Mouse (Mus musculus) embryo, embryonic 10 days (tissue): Measurements from ENCODE around the gene Cdk4.

ENCODE experiments used
- DNase-seq: peaks from one replicate; pipeline ENCODE4 v3.0.0-alpha.2; 2015; ENCODE audit warnings: low spot score

Cdk4 gene

DNA sequence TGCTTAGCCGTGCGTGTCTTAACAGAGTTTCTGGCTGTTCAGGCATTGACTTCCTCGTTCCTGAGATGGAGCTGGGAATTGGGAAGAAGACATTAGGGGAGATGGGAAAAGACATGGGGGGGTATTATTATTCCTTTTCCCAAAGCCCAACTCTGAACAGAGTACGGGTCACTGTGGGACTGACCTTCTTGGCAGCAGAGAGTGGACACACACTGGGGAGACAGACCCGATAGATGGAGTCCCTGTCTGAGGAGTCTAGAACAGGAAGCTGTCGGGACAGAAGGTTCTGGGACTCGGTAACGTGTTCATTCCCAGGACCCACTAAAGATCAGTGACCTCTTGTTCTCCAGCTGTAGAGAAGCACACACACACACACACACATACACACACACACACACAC is 12.3 kb downstream of the Cdk4 start:
- no peak for DNase-seq

DNA sequence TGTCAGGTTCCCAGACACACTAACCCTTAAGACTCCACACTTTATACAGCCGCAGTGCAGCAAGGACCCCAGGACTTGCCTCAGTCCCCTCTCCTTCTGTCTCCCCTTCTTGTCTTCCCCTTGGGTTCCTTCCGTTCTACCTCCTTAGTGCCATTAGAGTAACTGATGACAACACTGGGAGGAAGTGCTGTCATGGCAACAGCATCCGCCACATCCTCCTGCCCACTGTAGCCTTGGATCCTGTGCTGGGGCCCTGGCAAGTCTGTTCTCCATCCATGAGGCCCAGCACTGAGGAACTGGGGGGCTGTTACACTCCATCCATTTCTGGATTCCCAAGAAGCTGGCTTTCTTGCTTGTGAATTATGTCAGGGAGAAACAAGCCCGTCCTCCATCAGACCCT is 12.7 kb downstream of the Cdk4 start:
- DNase-seq, result no peak

GRCm38 (mm10) chr10:127077515-127077914 is 14.2 kb downstream of the Cdk4 start:
- no peak for DNase-seq

DNA sequence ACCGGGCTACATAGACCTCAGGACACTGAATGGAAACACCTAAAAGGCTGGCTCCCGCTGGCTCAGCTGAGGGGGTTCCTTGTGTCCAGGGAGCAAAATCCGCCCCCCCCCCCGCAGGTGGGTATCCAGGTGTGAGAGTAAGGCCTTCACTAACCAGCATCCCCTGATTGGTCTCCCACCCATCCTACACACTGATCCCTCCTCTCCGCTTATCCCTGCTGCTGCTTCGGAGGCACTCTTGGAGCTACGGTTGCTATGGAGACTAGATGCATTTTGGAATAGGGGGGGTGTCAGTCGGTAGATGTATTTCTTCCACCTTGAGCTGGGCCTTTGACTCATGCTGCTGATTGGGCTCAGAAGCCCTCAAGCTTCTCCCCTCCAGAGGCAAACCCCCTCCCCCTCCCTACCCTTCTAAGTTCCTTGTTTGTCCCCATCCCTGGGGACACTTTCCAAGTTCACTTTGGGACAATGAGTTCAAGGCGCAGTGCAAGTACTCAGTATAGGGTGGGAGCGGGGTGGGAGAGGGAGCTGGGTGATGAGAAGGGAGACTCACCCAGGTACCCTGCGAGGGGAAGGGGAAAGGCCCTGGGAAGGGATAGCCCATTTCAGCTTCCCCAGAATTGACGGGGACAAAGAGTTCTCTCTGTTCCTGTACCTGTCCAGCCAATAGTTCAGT is 14.8 kb downstream of the Cdk4 start:
- no peak for DNase-seq

DNA sequence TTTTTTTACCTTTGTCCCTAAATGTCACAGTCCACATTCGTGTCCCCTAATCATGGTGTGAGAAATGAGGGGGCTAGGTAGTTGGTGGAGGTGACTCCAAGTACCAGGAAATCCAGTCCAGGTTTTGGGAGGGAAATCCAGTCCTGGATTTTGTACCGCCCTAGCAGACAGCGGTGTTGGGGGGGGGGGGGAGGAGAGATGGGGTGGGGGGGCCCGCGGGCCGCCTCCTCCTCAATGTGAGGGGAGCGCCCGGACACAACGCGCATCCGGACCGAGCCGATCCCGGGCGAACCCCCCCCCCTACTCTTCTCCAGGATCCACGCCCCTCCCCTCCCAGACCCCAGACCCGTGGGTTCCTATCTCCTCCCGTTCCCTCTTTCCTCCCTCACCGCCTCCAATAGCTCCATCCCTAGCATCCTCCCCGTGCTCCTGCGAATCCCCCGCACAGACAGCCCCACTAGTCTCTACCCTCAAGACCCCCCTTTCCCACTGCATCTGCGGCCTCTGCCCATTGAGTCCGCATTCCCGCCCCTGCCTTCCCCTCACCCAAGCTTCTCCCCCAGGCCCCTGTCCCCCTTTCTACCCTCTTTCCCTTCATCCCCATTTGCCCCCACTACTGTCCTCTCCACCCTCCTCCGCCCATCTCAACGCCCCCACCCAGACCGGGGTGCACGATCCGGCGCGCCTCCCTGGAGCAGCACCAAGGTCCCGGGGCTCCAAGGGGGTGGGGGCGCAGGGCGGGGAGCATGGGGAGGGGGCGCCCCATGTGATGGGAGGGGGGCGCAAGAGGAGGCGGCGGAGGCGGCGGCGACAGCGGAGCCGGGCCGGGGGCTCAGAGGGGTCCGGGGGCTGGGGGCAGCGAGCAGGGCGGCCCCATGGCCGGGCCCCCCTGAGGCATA is 15.6 kb downstream of the Cdk4 start:
- DNase-seq, result peak; percentile 64

DNA sequence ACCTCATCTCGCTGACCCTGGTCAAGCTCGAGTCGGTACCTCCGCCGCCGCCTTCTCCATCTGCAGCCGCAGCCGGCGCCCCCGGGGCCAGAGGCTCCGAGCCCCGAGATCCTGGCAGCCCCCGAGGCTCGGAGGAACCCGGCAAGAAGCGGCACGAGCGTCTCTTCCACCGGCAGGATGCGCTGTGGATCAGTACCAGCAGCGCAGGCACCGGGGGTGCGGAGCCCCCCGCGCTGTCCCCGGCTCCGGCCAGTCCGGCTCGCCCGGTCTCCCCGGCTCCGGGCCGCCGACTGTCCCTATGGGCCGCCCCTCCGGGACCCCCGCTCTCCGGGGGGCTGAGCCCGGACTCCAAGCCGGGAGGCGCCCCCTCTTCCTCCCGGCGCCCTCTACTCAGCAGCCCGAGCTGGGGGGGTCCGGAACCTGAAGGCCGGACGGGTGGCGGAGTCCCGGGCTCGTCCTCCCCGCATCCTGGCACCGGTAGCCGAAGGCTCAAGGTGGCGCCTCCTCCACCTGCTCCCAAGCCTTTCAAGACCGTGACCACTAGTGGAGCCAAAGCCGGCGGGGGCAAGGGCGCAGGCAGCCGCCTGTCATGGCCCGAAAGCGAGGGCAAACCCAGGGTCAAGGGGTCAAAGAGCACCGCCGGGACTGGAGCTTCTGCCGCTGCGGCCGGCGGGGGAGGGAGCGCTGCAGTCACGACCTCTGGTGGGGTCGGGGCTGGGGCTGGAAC is 16.5 kb downstream of the Cdk4 start:
- peak; percentile 63 for DNase-seq

GRCm38 (mm10) chr10:127080901-127081780 is 17.8 kb downstream of the Cdk4 start:
- DNase-seq, result no peak

GRCm38 (mm10) chr10:127081996-127082620 is 18.8 kb downstream of the Cdk4 start:
- peak; percentile 66 for DNase-seq

GRCm38 (mm10) chr10:127083292-127083914 is 20.1 kb downstream of the Cdk4 start:
- DNase-seq, result no peak

DNA sequence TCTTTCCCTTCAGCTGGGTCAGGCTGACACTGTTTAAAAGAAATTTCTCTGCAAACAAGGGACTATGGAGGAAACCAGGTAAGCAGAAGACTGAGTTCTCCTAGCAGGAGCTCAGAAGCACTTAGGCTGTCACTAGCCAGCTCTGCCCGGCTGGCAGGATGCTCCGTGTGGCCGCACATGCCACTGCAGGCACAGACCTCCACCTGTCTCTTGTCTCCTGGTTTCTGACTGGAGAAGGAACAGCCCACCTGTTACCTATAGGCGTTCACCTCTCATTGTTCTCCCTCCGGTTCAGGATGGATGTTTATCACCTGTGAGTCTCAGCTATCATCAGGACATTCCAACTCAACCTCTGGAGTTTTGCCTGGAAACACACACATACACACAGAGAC is 20.6 kb downstream of the Cdk4 start:
- DNase-seq, result no peak

GRCm38 (mm10) chr10:127085052-127085451 is 21.7 kb downstream of the Cdk4 start:
- no peak for DNase-seq

- DNase-seq, result no peak
These were observed 22.3 kb downstream of the Cdk4 start for GRCm38 (mm10) chr10:127085633-127086032.

DNA sequence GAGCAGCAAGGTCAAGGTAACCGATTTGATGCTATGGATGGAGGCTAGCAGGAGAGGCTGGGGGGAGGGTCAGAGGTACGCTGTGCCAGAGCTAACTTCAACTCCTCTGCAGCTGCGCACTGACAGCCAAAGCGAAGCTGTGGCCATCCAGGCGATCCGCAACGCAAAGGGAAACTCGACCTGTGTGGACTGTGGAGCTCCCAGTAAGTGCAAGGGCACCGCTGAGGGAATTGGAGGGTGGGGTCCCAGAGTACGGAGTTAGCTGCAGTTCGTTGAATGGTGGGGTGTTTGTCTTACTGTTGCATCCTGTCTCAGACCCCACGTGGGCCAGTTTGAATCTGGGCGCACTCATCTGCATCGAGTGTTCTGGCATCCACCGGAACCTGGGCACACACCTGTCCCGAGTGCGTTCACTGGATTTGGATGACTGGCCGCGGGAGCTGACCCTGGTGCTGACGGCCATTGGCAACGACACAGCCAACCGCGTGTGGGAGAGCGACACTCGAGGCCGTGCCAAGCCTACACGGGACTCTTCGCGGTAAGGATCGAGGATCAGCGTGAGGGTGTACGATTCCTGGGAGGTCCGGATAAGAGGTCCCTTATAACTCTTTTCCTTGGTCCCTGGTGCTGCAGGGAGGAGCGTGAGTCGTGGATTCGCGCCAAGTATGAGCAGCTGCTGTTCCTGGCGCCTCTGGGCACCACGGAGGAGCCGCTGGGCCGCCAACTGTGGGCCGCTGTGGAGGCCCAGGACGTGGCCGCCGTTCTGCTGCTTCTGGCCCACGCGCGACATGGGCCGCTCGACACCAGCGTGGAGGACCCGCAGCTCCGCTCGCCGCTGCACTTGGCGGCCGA is 27.5 kb downstream of the Cdk4 start:
- DNase-seq, result peak; percentile 65

- no peak for DNase-seq
These were observed 28.4 kb downstream of the Cdk4 start for GRCm38 (mm10) chr10:127091507-127092396.

DNA sequence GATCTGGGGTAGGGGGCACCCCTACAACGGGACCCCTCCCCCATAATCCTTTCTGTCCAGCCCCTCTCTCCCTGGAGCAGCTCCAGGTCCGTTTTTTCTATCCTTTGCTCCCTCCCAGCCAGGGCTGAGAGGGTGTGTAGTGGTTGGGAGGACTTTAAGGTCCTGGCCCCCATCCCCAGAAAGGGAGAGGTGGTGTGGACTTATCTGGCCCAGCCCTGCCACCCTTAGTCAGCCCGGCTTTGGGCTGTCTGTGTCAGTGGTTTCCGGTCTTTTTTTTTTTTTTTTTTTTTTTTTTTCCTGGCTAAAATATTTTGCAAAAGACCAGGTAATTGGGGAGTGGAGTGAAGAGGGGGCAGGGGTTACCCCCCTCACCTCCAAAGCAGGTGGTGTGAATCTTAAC is 29.4 kb downstream of the Cdk4 start:
- no peak for DNase-seq

DNA sequence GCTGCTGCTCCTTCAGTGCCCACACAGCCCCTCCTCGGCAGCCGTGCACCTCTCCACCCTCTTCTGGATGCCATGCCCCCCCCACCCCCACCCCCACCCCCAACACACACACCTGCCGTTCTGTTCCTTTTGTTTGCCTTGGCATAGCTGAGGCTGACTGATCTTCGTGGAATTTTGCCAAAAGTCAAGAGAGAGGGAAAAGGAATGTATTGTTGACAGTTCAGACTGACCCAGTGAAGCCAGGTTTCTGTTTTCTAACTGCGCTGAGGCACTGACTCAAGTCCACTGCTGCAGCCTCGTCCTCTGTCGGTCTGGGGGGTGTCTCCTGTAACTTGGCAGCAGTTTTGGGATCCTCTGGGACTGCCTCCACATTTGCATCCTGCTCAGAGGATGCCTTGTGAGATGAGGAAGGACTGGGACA is 31.1 kb downstream of the Cdk4 start:
- no peak for DNase-seq

DNA sequence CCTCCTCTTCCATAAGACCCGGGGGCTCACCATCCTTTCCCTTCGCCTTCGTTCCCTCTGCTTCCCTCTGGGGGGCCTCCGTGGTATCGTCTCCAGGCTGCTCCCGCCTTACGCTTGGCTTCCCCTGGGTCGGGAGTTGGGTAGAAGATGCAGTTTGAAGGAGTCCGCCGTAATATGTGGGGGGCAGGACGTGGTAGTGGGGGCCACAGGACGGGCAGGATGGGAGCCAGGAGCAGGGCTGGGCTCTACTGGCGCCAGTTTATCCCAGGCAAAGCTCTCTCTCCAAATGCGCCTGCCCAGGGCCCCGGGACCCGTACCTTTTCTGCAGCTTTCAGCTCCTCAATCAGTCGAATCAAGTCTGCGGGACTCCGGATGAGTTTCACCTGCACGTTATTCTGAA is 35.2 kb downstream of the Cdk4 start:
- DNase-seq, result no peak

- no peak for DNase-seq
These were observed 35.9 kb downstream of the Cdk4 start for GRCm38 (mm10) chr10:127099191-127099590.

- no peak for DNase-seq
These were observed 36.5 kb downstream of the Cdk4 start for GRCm38 (mm10) chr10:127099868-127100267.
